10 mouse cellular contexts compared by ENCODE assay signal in the genomic region with DNA sequence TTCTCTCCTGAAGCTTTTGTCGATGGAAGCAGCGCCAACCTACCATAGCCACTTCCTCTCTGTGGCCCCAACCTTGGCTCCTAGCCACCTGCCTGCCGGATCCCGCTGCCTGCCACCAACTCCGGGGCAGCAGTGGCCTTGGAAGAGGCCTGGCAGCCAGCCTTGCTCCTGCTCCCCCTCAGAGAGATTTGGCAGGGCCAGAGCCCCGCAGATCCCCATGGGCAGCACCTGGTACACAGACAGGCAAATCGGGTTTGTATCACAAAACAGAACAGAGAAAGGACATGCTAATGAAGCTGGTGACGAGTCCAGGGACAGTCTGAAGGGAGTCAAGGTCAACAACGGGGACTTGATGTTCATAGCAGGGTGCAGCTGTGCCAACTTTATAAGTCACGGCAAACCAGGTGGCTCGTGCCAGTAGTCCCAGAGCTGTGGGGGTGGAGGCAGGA. TPM values are rescaled to one million over a fixed set of nuclear protein-coding genes. Genes with fewer than 3 reads are reported as not detected.
DNase-seq lines count a peak whose midpoint lies in the region; ATAC-seq and TF ChIP-seq lines count a peak whose summit lies in the region.
"Had no signal": no experiment of that assay in that cellular context is flagged by ENCODE, and none has a peak within 500 bp of the region (broad histone marks: within the 10 kb centered on the region; RNA-seq: fewer than 3 reads in every experiment).

No protein-coding gene starts in this region.

- no peak for ATAC-seq in midbrain, embryonic 11.5 days (ENCODE audit: low FRiP score)
- no peak for ATAC-seq in forebrain, embryonic 12.5 days (ENCODE audit: low FRiP score)

- WGBS in midbrain, embryonic 11.5 days = 81% methylated on average over 11 of the region's 11 CpGs
- 81% methylated on average over 11 of the region's 11 CpGs for WGBS in midbrain, embryonic 10.5 days
- WGBS in forebrain, embryonic 12.5 days = 81% methylated on average over 11 of the region's 11 CpGs

- peak; percentile 69 for DNase-seq in midbrain, embryonic 11.5 days (ENCODE audit: low spot score, missing footprints)
- DNase-seq in midbrain, embryonic 10.5 days (ENCODE audit: low spot score) = no peak
- peak; percentile 92 for DNase-seq in adrenal gland, postnatal 14 days
- peak; percentile 35 to 63 for DNase-seq in cerebellum, postnatal 4 days (ENCODE audit: low spot score in 2 of 2)
- peak; percentile 31 to 51 for DNase-seq in kidney, postnatal 4 days
- no peak for DNase-seq in spleen, postnatal 10 days (ENCODE audit: low spot score in 2 of 2)
- no peak for DNase-seq in layer of hippocampus, adult 2 months (ENCODE audit: low spot score in 2 of 2)
- DNase-seq: lung, embryonic 14.5 days had no signal

- no peak overlapping the region for H3K27ac ChIP-seq in midbrain, embryonic 11.5 days (ENCODE audit: low read depth, low read length)
- H3K27ac ChIP-seq in midbrain, embryonic 10.5 days (replicated peaks) = no peak overlapping the region
- no peak overlapping the region for H3K27ac ChIP-seq in forebrain, embryonic 12.5 days
- H3K27ac ChIP-seq in layer of hippocampus, adult 2 months = no peak overlapping the region
- H3K27ac ChIP-seq: embryonic facial prominence, embryonic 15.5 days had no signal

- no peaks in the 10 kb centered on the region for H3K9me3 ChIP-seq in midbrain, embryonic 11.5 days (ENCODE audit: control insufficient read depth, low read length)
- peaks cover 5% of the 10 kb centered on the region; the same call in 1 of the 2 replicates for H3K9me3 ChIP-seq in midbrain, embryonic 10.5 days (replicated peaks)
- no peaks in the 10 kb centered on the region for H3K9me3 ChIP-seq in forebrain, embryonic 12.5 days
- H3K9me3 ChIP-seq: embryonic facial prominence, embryonic 15.5 days had no signal

- H3K4me2 ChIP-seq in midbrain, embryonic 11.5 days = no peak overlapping the region
- no peak overlapping the region for H3K4me2 ChIP-seq in forebrain, embryonic 12.5 days
- H3K4me2 ChIP-seq: embryonic facial prominence, embryonic 15.5 days; lung, embryonic 14.5 days had no signal

- H3K9ac ChIP-seq in midbrain, embryonic 11.5 days (ENCODE audit: low read length) = no peak overlapping the region
- no peak overlapping the region for H3K9ac ChIP-seq in forebrain, embryonic 12.5 days
- H3K9ac ChIP-seq: embryonic facial prominence, embryonic 15.5 days; lung, embryonic 14.5 days had no signal

- H3K4me1 ChIP-seq in midbrain, embryonic 11.5 days (ENCODE audit: control insufficient read depth, insufficient read depth, low read length) = no peaks in the 10 kb centered on the region
- H3K4me1 ChIP-seq in midbrain, embryonic 10.5 days = no peaks in the 10 kb centered on the region
- H3K4me1 ChIP-seq in forebrain, embryonic 12.5 days = no peaks in the 10 kb centered on the region
- H3K4me1 ChIP-seq: embryonic facial prominence, embryonic 15.5 days had no signal

- no peaks in the 10 kb centered on the region for H3K36me3 ChIP-seq in midbrain, embryonic 11.5 days (ENCODE audit: control insufficient read depth, insufficient read depth, low read length)
- no peaks in the 10 kb centered on the region for H3K36me3 ChIP-seq in midbrain, embryonic 10.5 days
- no peaks in the 10 kb centered on the region for H3K36me3 ChIP-seq in forebrain, embryonic 12.5 days (replicated peaks)
- H3K36me3 ChIP-seq: embryonic facial prominence, embryonic 15.5 days had no signal

- H3K27me3 ChIP-seq in midbrain, embryonic 11.5 days (ENCODE audit: control insufficient read depth, insufficient read depth, low read length) = no peaks in the 10 kb centered on the region
- no peaks in the 10 kb centered on the region for H3K27me3 ChIP-seq in midbrain, embryonic 10.5 days (ENCODE audit: low read depth, poor library complexity, severe bottlenecking)
- no peaks in the 10 kb centered on the region for H3K27me3 ChIP-seq in forebrain, embryonic 12.5 days
- H3K27me3 ChIP-seq: embryonic facial prominence, embryonic 15.5 days had no signal

- no peak for TF ChIP-seq CTCF in layer of hippocampus, adult 2 months (conservative IDR thresholded peaks at IDR 0.05)

- H3K4me3 ChIP-seq in midbrain, embryonic 11.5 days (ENCODE audit: low read depth, low read length) = no peak overlapping the region
- H3K4me3 ChIP-seq in midbrain, embryonic 10.5 days = no peak overlapping the region
- no peak overlapping the region for H3K4me3 ChIP-seq in forebrain, embryonic 12.5 days (replicated peaks)
- no peak overlapping the region for H3K4me3 ChIP-seq in layer of hippocampus, adult 2 months
- H3K4me3 ChIP-seq: embryonic facial prominence, embryonic 15.5 days had no signal

RNA-seq across cellular contexts. Expression of gene Nr0b2, which starts 10.0 kb away (rescaled TPM):
- not detected in 2 replicates for polyA plus RNA-seq in midbrain, embryonic 11.5 days (2014; fragmentation: Nextera tagmentation; extraction: Ambion mirVana)
- 0.17 TPM in 1 of 2 replicates, not detected in the other for polyA plus RNA-seq in midbrain, embryonic 10.5 days (2016; fragmentation: Nextera tagmentation; extraction: Ambion mirVana)
- 32.6 and 34.2 TPM in 2 replicates for total RNA-seq in adrenal gland, postnatal 14 days (2021)
- polyA plus RNA-seq in forebrain, embryonic 12.5 days (2016; fragmentation: Nextera tagmentation; extraction: Ambion mirVana) = not detected in 2 replicates
- not detected for total RNA-seq in layer of hippocampus, adult 2 months (2021)
- polyA plus RNA-seq: lung, embryonic 14.5 days had no signal

RNA-seq across cellular contexts. Expression of gene Gpatch3, which starts 11.4 kb away (rescaled TPM):
- 6.8 and 7.8 TPM in 2 replicates for polyA plus RNA-seq in midbrain, embryonic 11.5 days (2014; fragmentation: Nextera tagmentation; extraction: Ambion mirVana)
- 8.9 and 10.9 TPM in 2 replicates for polyA plus RNA-seq in midbrain, embryonic 10.5 days (2016; fragmentation: Nextera tagmentation; extraction: Ambion mirVana)
- 8.1 and 8.2 TPM in 2 replicates for total RNA-seq in adrenal gland, postnatal 14 days (2021)
- 8.7 and 9.8 TPM in 2 replicates for polyA plus RNA-seq in forebrain, embryonic 12.5 days (2016; fragmentation: Nextera tagmentation; extraction: Ambion mirVana)
- 10 to 100 TPM in 1 of 2 experiments, 1 to 10 TPM in 1; 6.5 to 10.3 TPM for total RNA-seq in layer of hippocampus, adult 2 months (2021)

RNA-seq across cellular contexts. Expression of gene Nudc, which starts 17.4 kb away (rescaled TPM):
- 330 and 336 TPM in 2 replicates for polyA plus RNA-seq in midbrain, embryonic 11.5 days (2014; fragmentation: Nextera tagmentation; extraction: Ambion mirVana)
- 450 and 503 TPM in 2 replicates for polyA plus RNA-seq in midbrain, embryonic 10.5 days (2016; fragmentation: Nextera tagmentation; extraction: Ambion mirVana)
- 159 and 160 TPM in 2 replicates for total RNA-seq in adrenal gland, postnatal 14 days (2021)
- 393 and 406 TPM in 2 replicates for polyA plus RNA-seq in forebrain, embryonic 12.5 days (2016; fragmentation: Nextera tagmentation; extraction: Ambion mirVana)
- total RNA-seq in layer of hippocampus, adult 2 months (2021) = 100 to 1,000 TPM; 123 to 128 TPM

RNA-seq across cellular contexts. Expression of gene Gpn2, which starts 21.0 kb away (rescaled TPM):
- polyA plus RNA-seq in midbrain, embryonic 11.5 days (2014; fragmentation: Nextera tagmentation; extraction: Ambion mirVana) = 24.2 and 28.6 TPM in 2 replicates
- polyA plus RNA-seq in midbrain, embryonic 10.5 days (2016; fragmentation: Nextera tagmentation; extraction: Ambion mirVana) = 27.9 and 28.7 TPM in 2 replicates
- total RNA-seq in adrenal gland, postnatal 14 days (2021) = 12.7 and 15.8 TPM in 2 replicates
- polyA plus RNA-seq in forebrain, embryonic 12.5 days (2016; fragmentation: Nextera tagmentation; extraction: Ambion mirVana) = 26.0 and 26.6 TPM in 2 replicates
- total RNA-seq in layer of hippocampus, adult 2 months (2021) = 10 to 100 TPM; 10.7 to 11.6 TPM

RNA-seq across cellular contexts. Expression of gene Sfn, which starts 38.8 kb away (rescaled TPM):
- 6.0 and 7.8 TPM in 2 replicates for polyA plus RNA-seq in midbrain, embryonic 11.5 days (2014; fragmentation: Nextera tagmentation; extraction: Ambion mirVana)
- polyA plus RNA-seq in midbrain, embryonic 10.5 days (2016; fragmentation: Nextera tagmentation; extraction: Ambion mirVana) = 7.8 and 9.9 TPM in 2 replicates
- 1.7 and 4.2 TPM in 2 replicates for total RNA-seq in adrenal gland, postnatal 14 days (2021)
- polyA plus RNA-seq in forebrain, embryonic 12.5 days (2016; fragmentation: Nextera tagmentation; extraction: Ambion mirVana) = 3.9 and 6.8 TPM in 2 replicates
- 1 to 10 TPM; 1.6 to 1.8 TPM for total RNA-seq in layer of hippocampus, adult 2 months (2021)

Comparison
In these comparisons a context has a peak if more than half of its experiments do, and no peak if none do; other contexts are left out.
1. DNase-seq: peak in midbrain, embryonic 11.5 days (single experiment), adrenal gland, postnatal 14 days (single experiment), cerebellum, postnatal 4 days (2 of 2) and kidney, postnatal 4 days (2 of 2); none in midbrain, embryonic 10.5 days (single experiment), spleen, postnatal 10 days (0 of 2) and layer of hippocampus, adult 2 months (0 of 2).